Mouse (Mus musculus) intestine, embryonic 15.5 days (tissue): ENCODE data around the gene Tmem216. TPM values are rescaled to one million over a fixed set of nuclear protein-coding genes. Genes with fewer than 3 reads are reported as not detected.

ENCODE experiments used
- ATAC-seq: fragments of 200-750 bp; cut with Nextera tagmentation; 2 replicates; pipeline ENCODE4 v1.8.0; 2017; ENCODE audit warnings: moderate TSS enrichment, moderate library complexity
- H3K27ac ChIP-seq: fragments of 300-500 bp; sonication (generic); 2 replicates; pipeline ENCODE4 v1.5.1; 2015; ENCODE audit warnings: mild to moderate bottlenecking, inconsistent platforms
- H3K27me3 ChIP-seq: fragments of 300-500 bp; sonication (generic); replicated peaks from 2 replicates; pipeline ENCODE4 v1.6.1; 2015; ENCODE audit warnings: inconsistent platforms
- H3K36me3 ChIP-seq: fragments of 300-500 bp; sonication (generic); 2 replicates; pipeline ENCODE4 v1.6.1; 2015; ENCODE audit warnings: inconsistent platforms
- H3K4me1 ChIP-seq: fragments of 300-500 bp; sonication (generic); replicated peaks from 2 replicates; pipeline ENCODE4 v1.6.1; 2015; ENCODE audit warnings: inconsistent platforms
- H3K4me2 ChIP-seq: fragments of 300-500 bp; sonication (generic); replicated peaks from 2 replicates; pipeline ENCODE4 v1.6.1; 2015; ENCODE audit warnings: mild to moderate bottlenecking, inconsistent platforms
- H3K4me3 ChIP-seq: fragments of 300-500 bp; sonication (generic); replicated peaks from 2 replicates; pipeline ENCODE4 v1.5.1; 2015; ENCODE audit warnings: inconsistent platforms
- H3K9ac ChIP-seq: fragments of 300-500 bp; sonication (generic); 2 replicates; pipeline ENCODE4 v1.6.1; 2015; ENCODE audit warnings: inconsistent platforms
- H3K9me3 ChIP-seq: fragments of 300-500 bp; sonication (generic); 2 replicates; pipeline ENCODE4 v1.6.1; 2016; ENCODE audit warnings: inconsistent platforms
- WGBS: fragments of 180-500 bp; shearing (Covaris S2); methylation state at CpG from one replicate; pipeline ENCODE4 v1.1.7; 2015; 5-methylcytosine and 5-hydroxymethylcytosine counted together
- polyA plus RNA-seq: library from polyadenylated mRNA; unstranded; fragments of >200 nt; fragmentation: Nextera tagmentation; extraction: Ambion mirVana; gene quantifications from 2 replicates; pipeline ENCODE4 v1.2.1, GENCODE M21; 2015

Gene Tmem216
- polyA plus RNA-seq, 1 experiment from 2014 or later = 34.9 TPM

DNA sequence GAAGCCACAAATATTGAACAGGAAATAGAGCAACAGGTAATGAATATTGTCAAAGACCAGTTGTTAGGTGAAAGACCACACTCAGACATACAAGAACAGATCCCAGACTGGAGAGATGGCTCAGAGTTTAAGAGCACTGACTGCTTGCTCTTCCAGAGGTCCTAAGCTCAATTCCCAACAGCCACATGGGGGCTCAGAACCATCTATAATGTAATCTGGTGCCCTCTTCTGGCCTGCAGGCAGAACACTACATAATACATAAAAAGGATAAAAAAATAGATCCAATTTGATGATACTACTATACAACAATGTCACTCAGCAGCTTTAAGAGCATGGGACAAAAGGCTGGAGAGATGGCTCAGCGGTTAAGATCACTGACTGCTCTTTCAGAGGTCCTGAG lies 35.7 kb downstream of the Tmem216 start:
- H3K9me3 ChIP-seq = no peaks in the 10 kb centered on the region
- no peak overlapping the region for H3K27ac ChIP-seq
- no peak overlapping the region for H3K4me3 ChIP-seq
- H3K36me3 ChIP-seq = 0 out of 2 replicates have a peak, but pooled peaks cover 8% of the 10 kb centered on the region
- H3K9ac ChIP-seq = no peak overlapping the region
- 39% methylated on average over 1 of the region's 1 CpGs for WGBS
- no peak for ATAC-seq
- H3K4me2 ChIP-seq = no peak overlapping the region
- H3K4me1 ChIP-seq = no peaks in the 10 kb centered on the region
- no peaks in the 10 kb centered on the region for H3K27me3 ChIP-seq

GRCm38 (mm10) chr19:10510759-10511330 lies 45.2 kb downstream of the Tmem216 start:
- Histone ChIP-seq H3K4me1 (no peaks in the 10 kb centered on the region), H3K9ac (no peak overlapping the region), H3K4me3 (no peak overlapping the region), H3K36me3 (peaks cover 4% of the 10 kb centered on the region; the same call in 1 of the 2 replicates), H3K4me2 (no peak overlapping the region), H3K27ac (no peak overlapping the region), H3K27me3 (no peaks in the 10 kb centered on the region), H3K9me3 (no peaks in the 10 kb centered on the region)
- no peak for ATAC-seq
- WGBS = 71% methylated on average over 6 of the region's 6 CpGs

- H3K9me3 ChIP-seq = no peaks in the 10 kb centered on the region
- ATAC-seq = peak; percentile 77
- peaks cover 10% of the 10 kb centered on the region; the same call in 1 of the 2 replicates for H3K36me3 ChIP-seq
- no peak overlapping the region for H3K9ac ChIP-seq
- H3K4me2 ChIP-seq = no peak overlapping the region
- H3K4me3 ChIP-seq = no peak overlapping the region
- H3K27me3 ChIP-seq = no peaks in the 10 kb centered on the region
- 9% methylated on average over 4 of the region's 4 CpGs for WGBS
- no peaks in the 10 kb centered on the region for H3K4me1 ChIP-seq
- no peak overlapping the region for H3K27ac ChIP-seq
Observed at GRCm38 (mm10) chr19:10502571-10502970, 53.5 kb downstream of the Tmem216 start.

DNA sequence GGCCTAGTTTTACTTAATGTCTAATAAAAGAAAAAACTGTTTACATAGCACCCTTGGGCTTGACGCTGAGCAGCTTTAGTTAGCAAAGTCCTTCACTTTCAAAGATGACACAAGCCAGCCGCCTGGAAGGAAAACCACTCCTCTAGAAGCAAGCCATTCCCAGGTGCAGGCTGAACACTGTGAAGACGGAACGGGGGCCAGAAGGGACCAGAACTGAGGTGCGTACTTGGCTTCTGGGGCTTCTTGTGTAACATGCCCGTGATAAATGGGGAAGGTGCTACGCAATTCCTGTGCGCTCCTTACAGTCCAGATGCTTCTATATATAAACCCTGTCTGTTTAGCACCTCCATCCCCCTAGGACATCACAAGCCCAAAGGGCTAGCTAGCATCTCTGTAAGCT lies 55.5 kb downstream of the Tmem216 start:
- no peaks in the 10 kb centered on the region for H3K4me1 ChIP-seq
- ATAC-seq = 0 out of 2 replicates have a peak, but pooled peaks have one; percentile 11
- no peak overlapping the region for H3K4me2 ChIP-seq
- no peaks in the 10 kb centered on the region for H3K27me3 ChIP-seq
- H3K36me3 ChIP-seq = peaks cover 8% of the 10 kb centered on the region; the same call in 1 of the 2 replicates
- no peak overlapping the region for H3K27ac ChIP-seq
- H3K9me3 ChIP-seq = no peaks in the 10 kb centered on the region
- H3K4me3 ChIP-seq = no peak overlapping the region
- H3K9ac ChIP-seq = no peak overlapping the region
- 64% methylated on average over 8 of the region's 8 CpGs for WGBS

DNA sequence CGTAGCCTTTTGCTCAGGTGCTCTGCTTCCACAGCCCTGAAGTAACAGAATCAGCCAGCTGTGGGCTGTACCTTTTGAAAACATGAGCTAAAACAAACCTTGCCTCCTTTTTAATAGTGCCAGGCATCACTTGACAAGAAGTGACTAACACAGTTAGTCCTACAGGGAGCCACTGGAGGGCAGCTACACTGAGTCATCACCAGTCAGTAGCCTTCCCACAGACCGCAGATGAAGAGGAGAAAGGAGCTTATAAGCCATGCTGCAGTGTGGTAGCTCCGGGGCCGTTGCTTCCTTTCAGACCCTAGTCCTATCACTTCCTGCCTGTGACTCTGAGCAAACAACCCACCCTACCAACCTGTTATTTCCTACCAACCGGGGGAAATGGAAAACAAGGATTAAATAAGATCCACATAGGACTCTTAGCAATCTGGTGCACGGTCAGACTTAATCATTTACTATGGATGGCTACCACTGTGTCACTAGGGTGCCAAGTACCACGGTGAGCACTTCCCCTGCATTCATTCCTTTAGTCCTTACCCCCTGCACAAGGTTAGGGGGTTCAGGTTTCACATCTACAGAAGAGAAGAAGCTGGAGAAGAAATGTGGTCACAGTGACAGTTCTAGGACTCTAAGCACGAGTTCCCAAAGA lies 58.4 kb downstream of the Tmem216 start:
- Histone ChIP-seq H3K36me3 (peaks cover 8% of the 10 kb centered on the region; the same call in 1 of the 2 replicates), H3K4me3 (no peak overlapping the region), H3K27ac (no peak overlapping the region), H3K4me1 (0 out of 2 replicates have a peak, but pooled peaks cover 1% of the 10 kb centered on the region), H3K27me3 (no peaks in the 10 kb centered on the region), H3K9ac (no peak overlapping the region), H3K9me3 (no peaks in the 10 kb centered on the region), H3K4me2 (no peak overlapping the region)
- WGBS = 53% methylated on average over 8 of the region's 8 CpGs
- no peak for ATAC-seq

GRCm38 (mm10) chr19:10496976-10497375 lies 59.1 kb downstream of the Tmem216 start:
- Histone ChIP-seq H3K36me3 (peaks cover 8% of the 10 kb centered on the region; the same call in 1 of the 2 replicates), H3K27me3 (no peaks in the 10 kb centered on the region), H3K4me1 (0 out of 2 replicates have a peak, but pooled peaks cover 5% of the 10 kb centered on the region), H3K4me3 (no peak overlapping the region), H3K9ac (no peak overlapping the region), H3K9me3 (no peaks in the 10 kb centered on the region), H3K27ac (no peak overlapping the region), H3K4me2 (no peak overlapping the region)
- WGBS = 60% methylated on average over 2 of the region's 2 CpGs
- ATAC-seq = no peak

- no peak overlapping the region for H3K4me3 ChIP-seq
- no peaks in the 10 kb centered on the region for H3K27me3 ChIP-seq
- H3K27ac ChIP-seq = no peak overlapping the region
- no peak for ATAC-seq
- 0 out of 2 replicates have a peak, but pooled peaks cover 5% of the 10 kb centered on the region for H3K4me1 ChIP-seq
- no peaks in the 10 kb centered on the region for H3K9me3 ChIP-seq
- WGBS = 96% methylated on average over 1 of the region's 1 CpGs
- H3K9ac ChIP-seq = no peak overlapping the region
- H3K4me2 ChIP-seq = no peak overlapping the region
- no peaks in the 10 kb centered on the region for H3K36me3 ChIP-seq
Observed at GRCm38 (mm10) chr19:10495670-10496069, 60.4 kb downstream of the Tmem216 start.

DNA sequence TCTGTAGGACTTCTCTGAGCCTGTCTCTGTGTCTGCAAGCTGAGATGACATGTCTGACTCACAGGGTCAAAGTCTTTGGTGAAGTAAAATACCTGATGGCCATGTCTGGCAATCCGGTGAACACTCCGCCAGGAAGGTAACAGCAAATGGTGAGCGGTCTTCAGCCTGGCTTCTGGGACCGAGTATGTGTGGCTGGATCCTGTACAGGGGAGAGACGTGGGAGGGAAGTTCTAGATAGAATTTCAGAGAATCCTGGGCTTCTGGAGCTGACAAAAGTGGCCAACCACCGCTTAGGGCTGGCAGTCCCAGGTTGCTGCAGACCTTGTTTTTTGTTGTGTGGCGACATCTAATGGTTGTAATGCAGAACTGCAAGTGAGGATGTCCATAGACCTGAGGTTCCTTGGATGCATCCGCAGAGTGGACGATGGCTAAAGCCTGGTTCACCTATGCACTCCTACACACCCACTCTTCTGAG lies 69.7 kb downstream of the Tmem216 start:
- Histone ChIP-seq H3K9me3 (no peaks in the 10 kb centered on the region), H3K27ac (no peak overlapping the region), H3K4me3 (no peak overlapping the region), H3K27me3 (no peaks in the 10 kb centered on the region), H3K9ac (no peak overlapping the region), H3K4me1 (peaks cover 6% of the 10 kb centered on the region; the same call in 1 of the 2 replicates), H3K4me2 (peak overlapping the region; percentile 48), H3K36me3 (no peaks in the 10 kb centered on the region)
- 20% methylated on average over 9 of the region's 9 CpGs for WGBS
- peak; percentile 77 for ATAC-seq

Other genes with a start within 250 kb of the Tmem216 start
- gene Syt7, start 167.1 kb downstream of the Tmem216 start, polyA plus RNA-seq = 1.7 and 3.1 TPM in 2 replicates
- gene Lrrc10b, start 98.8 kb downstream of the Tmem216 start, polyA plus RNA-seq = 0.56 and 0.62 TPM in 2 replicates
- gene Ppp1r32, start 73.3 kb downstream of the Tmem216 start, polyA plus RNA-seq = 0.68 and 1.4 TPM in 2 replicates
- gene Cpsf7, start 31.0 kb downstream of the Tmem216 start, polyA plus RNA-seq = 30.8 and 36.3 TPM in 2 replicates
- 57.2 and 58.3 TPM in 2 replicates for gene Sdhaf2, start 30.1 kb downstream of the Tmem216 start, polyA plus RNA-seq
- 17.0 and 19.2 TPM in 2 replicates for gene Cyb561a3, start 20.9 kb upstream of the Tmem216 start, polyA plus RNA-seq
- gene Tmem138, start 21.1 kb upstream of the Tmem216 start, polyA plus RNA-seq = 26.8 and 28.5 TPM in 2 replicates
- gene Ddb1, start 49.1 kb upstream of the Tmem216 start, polyA plus RNA-seq = 278 and 283 TPM in 2 replicates
- gene Tkfc, start 49.4 kb upstream of the Tmem216 start, polyA plus RNA-seq = 36.3 and 45.5 TPM in 2 replicates
- gene Vwce, start 78.0 kb upstream of the Tmem216 start, polyA plus RNA-seq = 3.4 and 4.8 TPM in 2 replicates
- 0.39 and 0.61 TPM in 2 replicates for gene Pga5, start 121.8 kb upstream of the Tmem216 start, polyA plus RNA-seq
- 28.1 and 28.7 TPM in 2 replicates for gene Vps37c, start 132.5 kb upstream of the Tmem216 start, polyA plus RNA-seq
- 0.10 and 0.13 TPM in 2 replicates for gene Cd5, start 182.8 kb upstream of the Tmem216 start, polyA plus RNA-seq